Mouse (Mus musculus) spleen, postnatal 4 days (tissue): ENCODE data around the gene Ift88.

Source experiments
- DNase-seq, 2 experiments: peaks; one replicate each; pipeline ENCODE4 v3.0.0; 2022; ENCODE audit warnings: low spot score in 2 of 2

Ift88 gene

GRCm38 (mm10) chr14:57423432-57424211, at the start of gene Ift88:
Gene Ift88, plus strand, starts transcription at chr14:57424062.
- peak; percentile 85 to 92 for DNase-seq

GRCm38 (mm10) chr14:57375205-57375604, 48.7 kb upstream of the Ift88 start:
- no peak for DNase-seq

- DNase-seq = no peak
Measured at GRCm38 (mm10) chr14:57376016-57376415, 47.8 kb upstream of the Ift88 start.

GRCm38 (mm10) chr14:57376956-57377355, 46.9 kb upstream of the Ift88 start:
- no peak for DNase-seq

GRCm38 (mm10) chr14:57377531-57377930, 46.3 kb upstream of the Ift88 start:
- DNase-seq = no peak

GRCm38 (mm10) chr14:57385667-57386066, 38.2 kb upstream of the Ift88 start:
- DNase-seq = no peak

- DNase-seq = no peak
Measured at GRCm38 (mm10) chr14:57386758-57387561, 36.9 kb upstream of the Ift88 start.

- no peak for DNase-seq
Measured at GRCm38 (mm10) chr14:57391621-57392020, 32.2 kb upstream of the Ift88 start.

- no peak for DNase-seq
Measured at GRCm38 (mm10) chr14:57392278-57392677, 31.6 kb upstream of the Ift88 start.

GRCm38 (mm10) chr14:57395470-57395869, 28.4 kb upstream of the Ift88 start:
- no peak for DNase-seq

- DNase-seq = no peak
Measured at GRCm38 (mm10) chr14:57397221-57397620, 26.6 kb upstream of the Ift88 start.

GRCm38 (mm10) chr14:57398065-57398757, 25.7 kb upstream of the Ift88 start, which contains the start of gene Cryl1:
Gene Cryl1, minus strand, starts transcription at chr14:57398529.
- peak; percentile 97 for DNase-seq

GRCm38 (mm10) chr14:57398813-57399427, 24.9 kb upstream of the Ift88 start:
- peak; percentile 17 to 70 for DNase-seq

GRCm38 (mm10) chr14:57402815-57403214, 21.0 kb upstream of the Ift88 start:
- DNase-seq = no peak

GRCm38 (mm10) chr14:57407039-57407987, 16.5 kb upstream of the Ift88 start:
- DNase-seq = peak; percentile 34 to 68

GRCm38 (mm10) chr14:57408100-57408499, 15.8 kb upstream of the Ift88 start:
- no peak for DNase-seq

GRCm38 (mm10) chr14:57409106-57409505, 14.8 kb upstream of the Ift88 start:
- no peak for DNase-seq

GRCm38 (mm10) chr14:57412166-57412565, 11.7 kb upstream of the Ift88 start:
- no peak for DNase-seq

GRCm38 (mm10) chr14:57417187-57417586, 6.7 kb upstream of the Ift88 start:
- DNase-seq = no peak

- no peak for DNase-seq
Measured at GRCm38 (mm10) chr14:57424212-57424561, 325 bp downstream of the Ift88 start.

GRCm38 (mm10) chr14:57430451-57430850, 6.6 kb downstream of the Ift88 start:
- no peak for DNase-seq
